Mouse (Mus musculus): ENCODE data around the gene Clock.

Gene Clock

GRCm38 (mm10) chr5:76179791-76180190, 124.8 kb downstream of the Clock start:
- DNase-seq (ENCODE audit: low spot score in 2 of 2) = no peak

GRCm38 (mm10) chr5:76179171-76179570, 125.4 kb downstream of the Clock start:
- DNase-seq (ENCODE audit: low spot score in 2 of 2) = no peak

- DNase-seq (ENCODE audit: low spot score in 2 of 2) = no peak
Observed at GRCm38 (mm10) chr5:76177664-76178063, 126.9 kb downstream of the Clock start.

- DNase-seq (ENCODE audit: low spot score in 2 of 2) = no peak
Observed at GRCm38 (mm10) chr5:76176841-76177240, 127.8 kb downstream of the Clock start.

GRCm38 (mm10) chr5:76176411-76176810, 128.2 kb downstream of the Clock start:
- DNase-seq (ENCODE audit: low spot score in 2 of 2) = no peak

GRCm38 (mm10) chr5:76175051-76175450, 129.5 kb downstream of the Clock start:
- DNase-seq (ENCODE audit: low spot score in 2 of 2) = no peak

- DNase-seq (ENCODE audit: low spot score in 2 of 2) = no peak
Observed at GRCm38 (mm10) chr5:76171039-76171438, 133.6 kb downstream of the Clock start.

GRCm38 (mm10) chr5:76170522-76170921, 134.1 kb downstream of the Clock start:
- DNase-seq (ENCODE audit: low spot score in 2 of 2) = no peak

- DNase-seq (ENCODE audit: low spot score in 2 of 2) = no peak
Observed at GRCm38 (mm10) chr5:76164827-76165226, 139.8 kb downstream of the Clock start.

GRCm38 (mm10) chr5:76163828-76164390, 140.7 kb downstream of the Clock start:
- DNase-seq (ENCODE audit: low spot score in 2 of 2) = no peak

- DNase-seq (ENCODE audit: low spot score in 2 of 2) = no peak
Observed at GRCm38 (mm10) chr5:76162926-76163325, 141.7 kb downstream of the Clock start.

- DNase-seq (ENCODE audit: low spot score in 2 of 2) = no peak
Observed at GRCm38 (mm10) chr5:76161491-76161890, 143.1 kb downstream of the Clock start.

- no peak for DNase-seq (ENCODE audit: low spot score in 2 of 2)
Observed at GRCm38 (mm10) chr5:76160086-76160485, 144.5 kb downstream of the Clock start.
